Mouse (Mus musculus): Measurements from ENCODE around the gene Scaf4. TPM values are rescaled to one million over a fixed set of nuclear protein-coding genes. Genes with fewer than 3 reads are reported as not detected.
"Not testable (repeated sequence)": the region's sequence is repeated elsewhere in the genome, so short reads cannot be mapped to it uniquely, and the experiment has no call there.

The Scaf4 gene
- total RNA-seq, 2 experiments from 2014 or later = 53.8 to 59.4 TPM

DNA sequence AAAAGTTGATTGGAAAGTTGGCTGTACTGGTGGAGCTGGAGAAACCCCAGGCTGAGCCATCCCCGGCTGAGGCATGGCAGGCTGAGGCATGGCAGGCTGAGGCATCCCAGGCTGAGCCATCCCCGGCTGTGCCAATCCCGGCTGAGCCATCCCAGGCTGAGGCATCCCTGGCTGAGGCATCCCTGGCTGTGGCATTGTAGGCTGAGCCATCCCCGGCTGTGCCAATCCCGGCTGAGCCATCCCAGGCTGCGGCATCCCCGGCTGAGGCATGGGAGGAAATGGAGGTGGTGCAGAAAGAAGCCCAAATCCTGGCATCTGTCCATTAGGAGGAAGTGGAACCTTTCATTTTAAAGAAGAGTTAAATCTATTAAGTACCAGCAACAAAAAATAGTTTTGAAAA lies 34.2 kb downstream of the Scaf4 start:
- TF ChIP-seq CTCF (conservative IDR thresholded peaks at IDR 0.05) = no peak
- H3K4me3 ChIP-seq = no peak overlapping the region
- DNase-seq (ENCODE audit: low spot score in 2 of 2) = peak in 1 of 2 experiments; percentile 21

DNA sequence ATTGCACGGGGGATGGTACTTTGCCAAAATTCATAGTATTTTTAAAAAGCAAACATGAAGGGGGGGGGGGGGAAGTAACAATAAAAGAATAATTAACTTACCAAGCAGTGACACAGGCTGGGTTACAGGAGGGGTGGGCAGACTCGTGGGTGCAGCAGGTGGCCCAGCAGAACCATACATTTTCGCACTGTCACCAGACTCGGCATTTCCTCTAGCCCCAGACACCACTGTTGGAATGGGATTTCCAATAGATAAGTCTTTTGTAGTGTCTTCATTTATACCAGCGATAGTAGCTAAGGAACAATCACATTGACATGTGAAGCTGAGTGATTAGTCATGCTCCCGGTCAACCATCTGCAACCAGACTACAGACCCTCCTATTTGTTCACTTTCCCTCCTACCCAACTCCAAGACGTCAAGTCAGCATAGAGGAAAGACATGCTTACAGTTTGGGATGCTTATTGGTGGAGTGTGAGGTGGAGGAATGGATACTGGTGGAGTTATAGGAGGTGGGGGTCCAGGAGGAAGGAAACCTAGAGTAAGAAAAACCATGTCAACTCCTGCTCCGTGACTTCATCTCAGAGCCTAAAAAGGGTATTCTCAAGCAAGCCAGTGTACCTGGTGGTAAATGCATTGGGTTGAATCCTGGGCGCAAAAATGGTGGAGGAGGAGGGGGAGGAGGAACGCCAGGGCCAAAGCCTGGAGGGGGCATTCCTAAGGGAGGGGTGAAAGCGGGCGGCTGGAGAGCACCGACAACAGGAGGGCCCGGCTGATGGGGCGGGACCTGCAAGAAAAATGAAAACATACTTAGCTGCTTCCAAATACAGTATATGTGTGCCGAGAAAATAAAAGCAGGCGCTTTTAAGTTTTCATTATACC lies 41.6 kb downstream of the Scaf4 start:
- DNase-seq (ENCODE audit: low spot score in 2 of 2) = no peak
- Histone ChIP-seq H3K4me3 (no peak overlapping the region), H3K27ac (peak overlapping the region; percentile 53; the same call in 1 of the 2 replicates)
- no peak for TF ChIP-seq CTCF (conservative IDR thresholded peaks at IDR 0.05)

More for the DNA sequence above, 34.2 kb downstream of the Scaf4 start:
- H3K27ac ChIP-seq = 0 out of 2 replicates have a peak overlapping the region, but pooled peaks have one; percentile 10

DNA sequence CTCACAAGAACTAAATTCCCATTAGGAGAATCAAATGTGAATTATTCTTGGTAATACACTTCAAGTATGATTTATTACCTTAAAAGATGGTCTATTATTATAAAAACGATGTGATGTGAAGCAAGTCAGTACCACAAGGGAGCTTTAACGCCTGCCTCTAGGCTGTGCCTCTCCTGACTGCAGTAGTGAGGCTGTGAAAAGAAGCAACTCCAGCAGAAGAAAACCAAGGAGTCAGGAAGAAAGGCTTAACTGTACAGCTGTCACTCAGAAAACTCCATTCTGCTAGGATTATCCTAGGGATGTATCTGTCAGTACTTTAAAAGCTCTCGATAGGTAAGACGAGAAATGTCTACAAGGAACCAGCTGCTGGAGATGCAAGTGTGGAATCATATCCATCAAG lies 42.4 kb downstream of the Scaf4 start:
- no peak for DNase-seq (ENCODE audit: low spot score in 2 of 2)
- Histone ChIP-seq H3K4me3 (no peak overlapping the region), H3K27ac (peak overlapping the region; percentile 36)
- TF ChIP-seq CTCF (conservative IDR thresholded peaks at IDR 0.05) = no peak

DNA sequence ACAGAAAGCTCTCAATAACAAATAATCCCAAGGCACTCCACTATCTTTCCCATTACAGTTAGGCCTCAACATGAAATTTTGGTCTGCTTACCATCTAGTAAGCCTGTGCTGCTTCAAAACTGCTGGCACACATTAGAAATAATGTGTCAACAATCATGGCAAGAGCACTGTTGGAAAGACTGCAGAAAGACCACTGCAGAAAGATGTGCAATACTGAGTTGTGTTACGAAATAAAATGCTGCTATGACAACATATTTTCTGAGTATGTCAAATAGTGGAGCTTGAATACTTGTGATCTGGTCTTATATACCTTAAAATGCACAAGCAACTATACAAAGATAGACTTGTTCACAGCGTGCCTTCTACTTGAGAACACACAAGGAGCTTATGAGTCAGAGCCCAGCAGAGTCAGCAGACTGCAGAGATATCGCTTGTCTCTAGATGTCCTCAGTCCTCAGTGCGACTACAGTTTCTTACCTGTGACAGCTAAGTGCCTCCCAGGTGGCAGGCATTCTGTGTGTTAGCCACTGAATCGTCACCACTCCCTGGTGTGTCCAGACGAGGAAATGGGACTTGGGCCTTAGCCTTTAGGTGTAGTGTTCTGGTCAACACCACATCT lies 45.1 kb downstream of the Scaf4 start:
- TF ChIP-seq CTCF (conservative IDR thresholded peaks at IDR 0.05) = no peak
- peak overlapping the region; percentile 7; the same call in 1 of the 2 replicates for H3K27ac ChIP-seq
- DNase-seq (ENCODE audit: low spot score in 2 of 2) = no peak
- H3K4me3 ChIP-seq = no peak overlapping the region

DNA sequence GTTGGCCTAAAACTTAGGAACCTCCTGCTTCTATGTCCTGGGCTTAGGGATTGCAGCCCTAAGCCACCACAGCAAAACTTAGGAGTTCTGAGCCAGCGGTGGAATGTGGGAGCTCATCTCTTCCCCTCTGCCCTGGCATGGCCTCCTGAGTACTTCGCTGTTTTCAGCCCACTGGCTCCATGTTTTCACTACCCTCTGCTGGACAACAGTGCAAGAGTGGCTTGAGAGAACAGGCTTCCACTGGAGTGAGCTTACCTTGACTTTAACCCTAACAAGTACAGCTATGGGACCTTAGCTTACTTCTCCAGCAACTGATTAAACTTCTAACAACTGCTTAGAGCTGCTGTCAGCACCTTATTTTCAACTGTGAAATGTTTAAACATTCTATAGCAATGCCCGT lies 49.1 kb downstream of the Scaf4 start:
- Histone ChIP-seq H3K4me3 (no peak overlapping the region), H3K27ac (no peak overlapping the region)
- DNase-seq (ENCODE audit: low spot score in 2 of 2) = no peak
- TF ChIP-seq CTCF (conservative IDR thresholded peaks at IDR 0.05) = no peak

DNA sequence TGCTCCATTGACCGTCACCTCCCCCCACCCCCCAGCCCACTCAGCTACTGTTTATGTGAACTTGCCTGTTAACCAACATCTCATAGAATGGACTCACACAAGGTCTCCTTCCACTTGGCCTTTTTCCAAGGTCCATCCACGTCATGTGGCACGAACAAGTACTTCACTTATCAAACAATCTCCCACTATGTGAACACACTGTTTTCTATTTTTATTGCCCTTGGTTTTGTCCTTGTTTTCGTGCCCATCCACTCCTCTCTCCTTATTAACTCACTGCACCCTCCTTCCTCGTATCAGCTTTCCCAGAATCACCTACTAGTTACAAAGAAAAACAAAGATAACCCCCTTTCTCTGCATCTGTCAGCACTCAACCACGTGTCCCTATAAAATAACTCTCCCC lies 49.7 kb downstream of the Scaf4 start:
- DNase-seq (ENCODE audit: low spot score in 2 of 2) = no peak
- no peak for TF ChIP-seq CTCF (conservative IDR thresholded peaks at IDR 0.05)
- no peak overlapping the region for H3K4me3 ChIP-seq
- no peak overlapping the region for H3K27ac ChIP-seq

DNA sequence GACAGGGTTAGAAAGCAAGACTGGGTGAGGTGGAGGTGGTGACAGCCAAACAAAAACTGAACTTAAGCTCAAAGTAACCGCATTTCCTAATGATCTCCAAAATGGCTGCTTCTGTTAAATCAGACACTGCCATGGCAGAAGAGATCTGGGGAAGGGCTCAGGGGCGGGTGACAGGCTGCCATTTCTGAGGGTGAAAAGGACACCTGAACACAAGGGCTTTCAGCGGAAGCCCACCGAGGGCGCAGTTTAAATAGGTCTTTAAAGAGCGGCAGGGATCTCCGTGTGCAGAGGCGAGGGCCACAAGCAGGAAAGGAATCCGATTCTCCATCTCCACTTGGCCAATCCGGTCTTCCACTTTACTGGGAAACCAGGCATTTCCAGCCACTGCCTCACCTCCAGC lies 50.6 kb downstream of the Scaf4 start:
- no peak for DNase-seq (ENCODE audit: low spot score in 2 of 2)
- Histone ChIP-seq H3K27ac (no peak overlapping the region), H3K4me3 (no peak overlapping the region)
- TF ChIP-seq CTCF (conservative IDR thresholded peaks at IDR 0.05) = no peak

DNA sequence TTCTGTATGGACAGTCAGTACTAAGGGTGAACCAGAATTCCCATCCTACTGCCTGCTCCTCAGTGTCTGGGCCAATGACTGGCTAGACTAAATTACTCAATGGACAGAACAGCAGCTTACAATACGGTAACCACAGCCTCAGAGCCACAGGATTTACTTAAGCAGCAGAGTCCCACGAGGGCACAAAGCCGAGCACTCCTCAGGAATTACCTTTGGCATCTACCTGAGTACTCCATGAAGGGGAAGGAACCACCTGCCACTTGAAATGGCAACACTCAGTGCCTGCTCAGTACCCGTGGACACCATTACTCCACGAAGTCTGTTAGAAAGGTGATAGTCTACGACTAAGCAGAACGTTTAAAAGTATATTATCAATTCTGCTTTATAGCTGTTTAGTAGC lies 53.0 kb downstream of the Scaf4 start:
- no peak for DNase-seq (ENCODE audit: low spot score in 2 of 2)
- no peak overlapping the region for H3K4me3 ChIP-seq
- TF ChIP-seq CTCF (conservative IDR thresholded peaks at IDR 0.05) = no peak

DNA sequence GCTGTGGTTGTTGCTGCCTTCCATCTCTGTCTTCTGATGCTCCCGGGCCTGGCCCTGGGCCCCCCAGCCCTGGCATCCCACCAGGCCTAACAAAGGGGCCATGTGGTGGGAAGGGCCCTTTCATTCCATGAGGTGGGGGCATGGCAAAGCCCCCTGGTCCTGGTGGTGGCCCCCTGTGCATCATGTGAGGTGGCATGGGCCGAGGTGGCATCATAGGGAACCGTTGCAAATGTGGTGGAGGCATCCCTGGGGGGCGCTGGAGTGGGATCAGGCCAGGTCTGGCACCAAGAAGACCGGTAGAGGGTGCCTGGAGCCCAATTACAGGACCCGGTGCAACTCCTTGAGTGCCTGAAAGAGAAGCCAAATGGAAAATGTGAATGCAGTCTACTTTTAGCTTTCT lies 54.4 kb downstream of the Scaf4 start:
- no peak overlapping the region for H3K4me3 ChIP-seq
- H3K27ac ChIP-seq = no peak overlapping the region
- DNase-seq (ENCODE audit: low spot score in 2 of 2) = no peak
- TF ChIP-seq CTCF (conservative IDR thresholded peaks at IDR 0.05) = 0 out of 2 replicates have a peak, but pooled peaks have one; percentile 16

More for the DNA sequence above, 53.0 kb downstream of the Scaf4 start:
- H3K27ac ChIP-seq = no peak overlapping the region

DNA sequence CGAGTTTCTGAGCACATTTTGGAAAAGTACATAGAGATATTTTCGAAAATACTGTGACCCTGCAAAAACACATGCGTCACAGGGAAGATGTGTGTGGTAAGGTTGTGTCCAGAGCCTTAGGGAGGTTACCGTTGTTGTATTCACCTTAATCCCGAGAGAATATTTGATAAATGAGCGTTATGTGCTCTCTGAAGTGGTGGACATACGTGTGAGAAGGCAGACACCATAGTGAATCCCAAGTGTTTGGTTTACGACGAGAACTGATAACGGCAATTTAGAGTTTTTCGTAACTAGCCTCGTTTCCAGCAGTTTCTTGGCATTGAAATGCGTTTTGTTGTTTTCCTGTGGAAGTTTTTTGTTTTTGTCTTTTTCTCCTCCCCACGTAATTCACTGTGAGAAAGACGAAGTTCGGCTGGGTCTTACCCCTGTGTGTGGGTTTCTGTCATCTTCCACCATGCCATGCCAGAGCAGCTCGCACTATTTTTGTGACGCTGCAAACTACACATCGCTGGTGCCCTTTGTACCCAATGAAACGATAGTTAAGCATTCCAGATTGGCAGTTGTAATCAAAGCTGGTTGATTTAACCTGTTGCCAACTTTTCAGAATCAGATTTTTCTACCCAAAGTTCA lies 62.7 kb downstream of the Scaf4 start:
- Histone ChIP-seq H3K4me3 (peak overlapping the region; percentile 71), H3K27ac (peak overlapping the region; percentile 95)
- no peak for DNase-seq (ENCODE audit: low spot score in 2 of 2)
- no peak for TF ChIP-seq CTCF (conservative IDR thresholded peaks at IDR 0.05)

DNA sequence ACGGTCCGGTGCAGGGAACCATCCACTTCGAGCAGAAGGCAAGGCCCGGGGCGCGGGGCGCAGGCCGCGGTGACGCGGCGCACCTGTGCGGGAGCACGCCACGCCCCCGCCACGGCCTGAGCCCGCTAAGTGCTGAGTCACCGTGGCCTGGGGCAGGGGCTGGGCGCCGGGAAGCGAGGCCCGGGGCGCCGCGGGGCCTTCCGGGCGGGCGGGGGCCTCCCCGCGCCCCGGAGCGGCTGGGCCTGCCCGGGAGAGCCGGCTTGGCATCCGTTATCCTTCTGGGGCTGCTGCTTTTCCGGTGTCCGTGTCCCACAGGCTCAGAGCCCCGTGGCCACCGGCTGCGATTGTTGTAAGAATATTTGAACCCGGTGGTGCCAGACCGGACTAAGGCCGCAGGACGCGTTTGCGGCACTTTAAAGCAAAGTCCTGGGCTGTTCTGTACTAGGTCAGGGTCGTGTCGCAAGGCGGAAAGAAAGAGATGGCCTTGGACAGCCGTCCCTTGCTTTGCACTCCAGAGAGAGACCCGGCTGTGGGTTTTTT lies 63.3 kb downstream of the Scaf4 start:
- peak in 1 of 2 experiments; percentile 21 for DNase-seq (ENCODE audit: low spot score in 2 of 2)
- peak overlapping the region; percentile 95 for H3K27ac ChIP-seq
- no peak for TF ChIP-seq CTCF (conservative IDR thresholded peaks at IDR 0.05)
- peak overlapping the region; percentile 71 for H3K4me3 ChIP-seq

DNA sequence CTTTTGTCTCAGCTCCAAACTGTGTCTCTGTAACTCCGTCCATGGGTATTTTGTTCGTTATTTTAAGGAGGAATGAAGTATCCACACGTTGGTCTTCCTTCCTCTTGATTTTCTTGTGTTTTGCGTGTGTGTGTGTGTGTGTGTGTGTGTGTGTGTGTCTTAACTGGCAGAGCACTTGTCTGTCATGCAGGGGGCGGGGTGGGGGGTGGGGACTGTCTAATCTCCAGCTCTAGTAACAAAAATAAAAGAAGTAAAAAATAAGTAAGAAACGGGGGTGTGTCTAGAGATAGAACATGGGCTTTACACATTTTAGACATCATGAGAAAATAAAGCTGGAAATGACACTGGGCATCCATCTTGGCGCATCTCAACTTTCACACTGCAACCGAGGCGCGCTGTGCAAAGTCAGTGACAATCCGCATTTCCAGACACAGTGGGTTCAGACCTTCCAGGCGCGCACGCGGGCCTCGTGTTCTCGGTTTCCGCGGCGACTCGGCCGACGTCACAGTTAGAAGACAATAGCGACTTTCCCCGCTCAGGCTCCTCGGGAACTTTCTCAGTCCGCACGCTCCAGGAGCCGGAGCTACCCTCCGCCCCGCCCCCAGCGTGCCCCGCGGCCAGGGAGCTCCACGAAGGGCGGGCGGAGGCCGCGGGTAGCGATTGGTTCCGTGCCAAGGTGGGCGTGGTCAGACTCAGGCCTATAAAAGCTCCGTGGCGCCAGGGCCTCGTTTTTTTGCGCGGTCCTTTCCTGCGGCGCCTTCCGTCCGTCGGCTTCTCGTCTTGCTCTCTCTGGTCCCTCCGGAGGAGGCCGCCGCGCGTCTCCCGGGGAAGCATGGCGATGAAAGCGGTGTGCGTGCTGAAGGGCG lies 64.0 kb downstream of the Scaf4 start, which contains the start of gene Sod1:
TSS of gene Sod1 (plus strand) at position 729 of the 866 bp plus-strand sequence.
- DNase-seq (ENCODE audit: low spot score in 2 of 2) = peak; percentile 87 to 95
- no peak for TF ChIP-seq CTCF (conservative IDR thresholded peaks at IDR 0.05)
- H3K4me3 ChIP-seq = peak within 1 kb of the TSS; percentile 71
- peak within 1 kb of the TSS; percentile 95 for H3K27ac ChIP-seq

DNA sequence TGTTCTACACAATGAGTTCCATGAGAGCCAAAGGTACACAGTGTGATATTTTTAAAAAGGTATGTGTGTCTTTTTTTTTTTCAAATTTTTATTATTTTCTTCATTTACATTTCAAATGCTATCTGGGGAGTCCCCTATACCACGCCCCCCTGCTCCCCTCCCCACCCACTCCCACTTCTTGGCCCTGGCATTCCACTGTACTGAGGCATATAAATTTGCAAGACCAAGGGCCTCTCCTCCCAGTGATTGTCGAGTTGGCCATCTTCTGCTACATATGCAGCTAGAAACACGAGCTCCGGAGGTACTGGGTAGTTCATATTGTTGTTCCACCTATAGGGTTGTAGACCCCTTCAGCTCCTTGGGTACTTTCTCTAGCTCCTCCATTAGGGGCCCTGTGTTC lies 64.9 kb downstream of the Scaf4 start:
- not testable (repeated sequence) for H3K4me3 ChIP-seq; H3K27ac ChIP-seq; DNase-seq (ENCODE audit: low spot score in 2 of 2)
